In genomic region chr12:77678040-77678439, GRCm38 (mm10) we compare ENCODE assay signal across 12 mouse cellular contexts.
DNase-seq lines count a peak whose midpoint lies in the region; ATAC-seq and TF ChIP-seq lines count a peak whose summit lies in the region.
"Had no signal": no experiment of that assay in that cellular context is flagged by ENCODE, and none has a peak within 500 bp of the region (broad histone marks: within the 10 kb centered on the region; RNA-seq: fewer than 3 reads in every experiment).

No protein-coding gene starts in this region.

- no peak for TF ChIP-seq EP300 in MEL (IDR thresholded peaks at IDR 0.05; ENCODE audit: low read depth in 1 of 2, low read length in 2 of 2)

- no peak overlapping the region for H3K4me2 ChIP-seq in kidney, embryonic 16.5 days (replicated peaks; ENCODE audit: low read depth, low read length)
- H3K4me2 ChIP-seq in forebrain, embryonic 16.5 days (ENCODE audit: low read length) = no peak overlapping the region
- H3K4me2 ChIP-seq in forebrain, embryonic 15.5 days (replicated peaks) = no peak overlapping the region
- H3K4me2 ChIP-seq: heart, embryonic 13.5 days had no signal

- H3K27me3 ChIP-seq in kidney, embryonic 16.5 days (ENCODE audit: insufficient read depth, low read length) = no peaks in the 10 kb centered on the region
- no peaks in the 10 kb centered on the region for H3K27me3 ChIP-seq in MEL (ENCODE audit: control insufficient read depth in 1 of 2, insufficient read depth in 2 of 2, low read length in 2 of 2)
- H3K27me3 ChIP-seq in hindbrain, embryonic 10.5 days (ENCODE audit: insufficient read depth, poor library complexity, severe bottlenecking) = no peaks in the 10 kb centered on the region
- H3K27me3 ChIP-seq in forebrain, embryonic 16.5 days (replicated peaks; ENCODE audit: control insufficient read depth, insufficient read depth, low read length) = no peaks in the 10 kb centered on the region
- no peaks in the 10 kb centered on the region for H3K27me3 ChIP-seq in forebrain, embryonic 15.5 days
- H3K27me3 ChIP-seq: megakaryocyte, embryonic 14.5 days had no signal

- no peak overlapping the region for H3K27ac ChIP-seq in kidney, embryonic 16.5 days (ENCODE audit: low read length)
- no peak overlapping the region for H3K27ac ChIP-seq in MEL (ENCODE audit: control insufficient read depth, low read depth, low read length)
- 0 out of 2 replicates have a peak overlapping the region, but pooled peaks have one; percentile 35 for H3K27ac ChIP-seq in hindbrain, embryonic 10.5 days
- H3K27ac ChIP-seq in forebrain, embryonic 16.5 days (ENCODE audit: low read length) = no peak overlapping the region
- H3K27ac ChIP-seq in forebrain, embryonic 15.5 days (replicated peaks) = no peak overlapping the region
- H3K27ac ChIP-seq: heart, embryonic 13.5 days had no signal

- H3K36me3 ChIP-seq in kidney, embryonic 16.5 days (ENCODE audit: insufficient read depth, low read length) = no peaks in the 10 kb centered on the region
- H3K36me3 ChIP-seq in MEL (ENCODE audit: control insufficient read depth in 1 of 2, insufficient read depth in 2 of 2, low read length in 2 of 2) = no peaks in the 10 kb centered on the region
- H3K36me3 ChIP-seq in hindbrain, embryonic 10.5 days = no peaks in the 10 kb centered on the region
- no peaks in the 10 kb centered on the region for H3K36me3 ChIP-seq in forebrain, embryonic 16.5 days (ENCODE audit: control insufficient read depth, insufficient read depth)
- H3K36me3 ChIP-seq in forebrain, embryonic 15.5 days = no peaks in the 10 kb centered on the region
- H3K36me3 ChIP-seq: heart, embryonic 13.5 days had no signal

- WGBS in kidney, embryonic 16.5 days = 24% methylated on average over 5 of the region's 5 CpGs
- 66% methylated on average over 5 of the region's 5 CpGs for WGBS in hindbrain, embryonic 10.5 days
- 78% methylated on average over 5 of the region's 5 CpGs for WGBS in forebrain, embryonic 16.5 days
- 75% methylated on average over 5 of the region's 5 CpGs for WGBS in forebrain, embryonic 15.5 days

- no peak overlapping the region for H3K9ac ChIP-seq in kidney, embryonic 16.5 days (replicated peaks; ENCODE audit: low read length)
- H3K9ac ChIP-seq in MEL (ENCODE audit: control insufficient read depth, low read depth, low read length, poor library complexity, severe bottlenecking) = no peak overlapping the region
- no peak overlapping the region for H3K9ac ChIP-seq in forebrain, embryonic 16.5 days (replicated peaks; ENCODE audit: low read depth, low read length)
- H3K9ac ChIP-seq in forebrain, embryonic 15.5 days (replicated peaks) = no peak overlapping the region
- H3K9ac ChIP-seq: heart, embryonic 13.5 days had no signal

- H3K79me2 ChIP-seq in MEL (ENCODE audit: control insufficient read depth, insufficient read depth, low read length, poor library complexity) = no peaks in the 10 kb centered on the region

- no peak for TF ChIP-seq RAD21 in MEL (IDR thresholded peaks at IDR 0.05; ENCODE audit: low read depth, low read length)

- no peak overlapping the region for H3K4me3 ChIP-seq in kidney, embryonic 16.5 days (ENCODE audit: low read length)
- H3K4me3 ChIP-seq in MEL (ENCODE audit: control insufficient read depth in 1 of 2, insufficient read depth in 1 of 2, low read depth in 2 of 2, low read length in 2 of 2) = no peak overlapping the region
- no peak overlapping the region for H3K4me3 ChIP-seq in hindbrain, embryonic 10.5 days
- H3K4me3 ChIP-seq in forebrain, embryonic 16.5 days (replicated peaks; ENCODE audit: low read length) = no peak overlapping the region
- H3K4me3 ChIP-seq in forebrain, embryonic 15.5 days = no peak overlapping the region
- H3K4me3 ChIP-seq: heart, embryonic 13.5 days; megakaryocyte, embryonic 14.5 days had no signal

- TF ChIP-seq POLR2A in MEL (IDR thresholded peaks at IDR 0.05; ENCODE audit: control insufficient read depth in 1 of 2, insufficient read depth in 1 of 2, low read depth in 1 of 2, low read length in 2 of 2, poor library complexity in 1 of 2) = no peak

- H3K4me1 ChIP-seq in kidney, embryonic 16.5 days (ENCODE audit: insufficient read depth, low read length) = no peaks in the 10 kb centered on the region
- peaks cover 0 to 3% of the 10 kb centered on the region in 2 experiments; a peak in 2 of 4 replicates for H3K4me1 ChIP-seq in MEL (ENCODE audit: control insufficient read depth in 1 of 2, insufficient read depth in 2 of 2, low read length in 2 of 2)
- peaks cover 19% of the 10 kb centered on the region for H3K4me1 ChIP-seq in hindbrain, embryonic 10.5 days (replicated peaks)
- no peaks in the 10 kb centered on the region for H3K4me1 ChIP-seq in forebrain, embryonic 16.5 days (replicated peaks; ENCODE audit: control insufficient read depth, insufficient read depth, low read length)
- no peaks in the 10 kb centered on the region for H3K4me1 ChIP-seq in forebrain, embryonic 15.5 days
- H3K4me1 ChIP-seq: heart, embryonic 13.5 days; megakaryocyte, embryonic 14.5 days had no signal

- H3K9me3 ChIP-seq in kidney, embryonic 16.5 days (ENCODE audit: low read length) = no peaks in the 10 kb centered on the region
- H3K9me3 ChIP-seq in MEL (replicated peaks; ENCODE audit: insufficient read depth, low read length) = no peaks in the 10 kb centered on the region
- H3K9me3 ChIP-seq in hindbrain, embryonic 10.5 days = 0 out of 2 replicates have a peak, but pooled peaks cover 4% of the 10 kb centered on the region
- no peaks in the 10 kb centered on the region for H3K9me3 ChIP-seq in forebrain, embryonic 16.5 days (ENCODE audit: control insufficient read depth, low read length)
- H3K9me3 ChIP-seq in forebrain, embryonic 15.5 days = no peaks in the 10 kb centered on the region
- H3K9me3 ChIP-seq: heart, embryonic 13.5 days; megakaryocyte, embryonic 14.5 days had no signal

- ATAC-seq in kidney, embryonic 16.5 days (ENCODE audit: low FRiP score, low TSS enrichment) = 0 out of 2 replicates have a peak, but pooled peaks have one; percentile 23
- no peak for ATAC-seq in forebrain, embryonic 16.5 days
- no peak for ATAC-seq in forebrain, embryonic 15.5 days (replicated peaks)

- TF ChIP-seq CTCF in MEL (IDR thresholded peaks at IDR 0.05 in 2 of 3, conservative IDR thresholded peaks at IDR 0.05 in 1 of 3; ENCODE audit: control insufficient read depth in 1 of 3, insufficient read depth in 1 of 3, low read depth in 2 of 3, low read length in 3 of 3, poor library complexity in 1 of 3, severe bottlenecking in 1 of 3) = no peak

- no peak for DNase-seq in kidney, postnatal 25 days
- DNase-seq in MEL (ENCODE audit: low read depth, low spot score) = no peak
- no peak for DNase-seq in hindbrain, embryonic 10.5 days (ENCODE audit: low spot score)
- DNase-seq in mesoderm, embryonic 11.5 days (ENCODE audit: low read depth, low spot score) = peak; percentile 70
- no peak for DNase-seq in right cerebral cortex, postnatal 10 days (ENCODE audit: low spot score in 2 of 2)
- DNase-seq: cerebellum, adult 11 months; thymus, adult 18-20 months had no signal

TF ChIP-seq in MEL, 35 proteins besides CTCF, POLR2A, EP300 and RAD21:
- TF ChIP-seq TCF12 (IDR thresholded peaks at IDR 0.05; ENCODE audit: low read depth, low read length) (no peak), MYB (IDR thresholded peaks at IDR 0.05; ENCODE audit: low read depth, low read length) (no peak), MAFK (IDR thresholded peaks at IDR 0.05; ENCODE audit: borderline replicate concordance, low read depth, low read length) (peak; percentile 59; the same call in 1 of the 2 replicates)
